Mouse (Mus musculus) heart, adult 9 months (tissue): ENCODE measurements around the gene Prg3.
A peak's percentile ranks its signal among the peaks of the same experiment; 100 is the strongest.

ENCODE experiments used
- DNase-seq, 2 experiments: peaks; one replicate each; pipeline ENCODE4 v3.0.0; 2022; ENCODE audit warnings: low spot score in 2 of 2

Prg3 gene

GRCm38 (mm10) chr2:84987930-84988329 is at the start of gene Prg3:
Prg3 (plus strand) TSS chr2:84988215.
- no peak for DNase-seq

GRCm38 (mm10) chr2:84938249-84938946 is 49.6 kb upstream of the Prg3 start:
- DNase-seq: peak; percentile 58 to 68

- DNase-seq: no peak
These were observed 48.7 kb upstream of the Prg3 start for GRCm38 (mm10) chr2:84939306-84939705.

GRCm38 (mm10) chr2:84939711-84940110 is 48.3 kb upstream of the Prg3 start:
- no peak for DNase-seq

- DNase-seq: peak; percentile 36 to 48
These were observed 46.7 kb upstream of the Prg3 start for GRCm38 (mm10) chr2:84941332-84941731.

- peak in 1 of 2 experiments; percentile 24 for DNase-seq
These were observed 46.2 kb upstream of the Prg3 start for GRCm38 (mm10) chr2:84941795-84942194.

- DNase-seq: no peak
These were observed 40.8 kb upstream of the Prg3 start for GRCm38 (mm10) chr2:84947154-84947771.

GRCm38 (mm10) chr2:84948252-84948651 is 39.8 kb upstream of the Prg3 start:
- DNase-seq: no peak

GRCm38 (mm10) chr2:84948721-84949120 is 39.3 kb upstream of the Prg3 start:
- DNase-seq: no peak

GRCm38 (mm10) chr2:84951027-84951426 is 37.0 kb upstream of the Prg3 start:
- DNase-seq: no peak

GRCm38 (mm10) chr2:84952251-84952650 is 35.8 kb upstream of the Prg3 start:
- no peak for DNase-seq

GRCm38 (mm10) chr2:84952693-84953092 is 35.3 kb upstream of the Prg3 start:
- DNase-seq: no peak

GRCm38 (mm10) chr2:84955435-84955834 is 32.6 kb upstream of the Prg3 start:
- no peak for DNase-seq

GRCm38 (mm10) chr2:84956274-84956673 is 31.7 kb upstream of the Prg3 start:
- DNase-seq: peak; percentile 35 to 39

- DNase-seq: no peak
These were observed 29.3 kb upstream of the Prg3 start for GRCm38 (mm10) chr2:84958588-84959264.

GRCm38 (mm10) chr2:84961300-84961699 is 26.7 kb upstream of the Prg3 start:
- DNase-seq: peak; percentile 86 to 87

GRCm38 (mm10) chr2:84961901-84962300 is 26.1 kb upstream of the Prg3 start:
- no peak for DNase-seq

GRCm38 (mm10) chr2:84962906-84963507 is 25.0 kb upstream of the Prg3 start:
- no peak for DNase-seq

- no peak for DNase-seq
These were observed 23.8 kb upstream of the Prg3 start for GRCm38 (mm10) chr2:84964111-84964801.

- no peak for DNase-seq
These were observed 20.6 kb upstream of the Prg3 start for GRCm38 (mm10) chr2:84967318-84967991.

- DNase-seq: no peak
These were observed 12.4 kb upstream of the Prg3 start for GRCm38 (mm10) chr2:84975580-84975979.
